Mouse (Mus musculus) ES-CJ7 (cell line): ENCODE data around the gene Stat5b.

Source experiments
- DNase-seq: peaks from one replicate; pipeline ENCODE4 v3.0.0; 2011; ENCODE audit warnings: low read depth, low spot score

Gene Stat5b

DNA sequence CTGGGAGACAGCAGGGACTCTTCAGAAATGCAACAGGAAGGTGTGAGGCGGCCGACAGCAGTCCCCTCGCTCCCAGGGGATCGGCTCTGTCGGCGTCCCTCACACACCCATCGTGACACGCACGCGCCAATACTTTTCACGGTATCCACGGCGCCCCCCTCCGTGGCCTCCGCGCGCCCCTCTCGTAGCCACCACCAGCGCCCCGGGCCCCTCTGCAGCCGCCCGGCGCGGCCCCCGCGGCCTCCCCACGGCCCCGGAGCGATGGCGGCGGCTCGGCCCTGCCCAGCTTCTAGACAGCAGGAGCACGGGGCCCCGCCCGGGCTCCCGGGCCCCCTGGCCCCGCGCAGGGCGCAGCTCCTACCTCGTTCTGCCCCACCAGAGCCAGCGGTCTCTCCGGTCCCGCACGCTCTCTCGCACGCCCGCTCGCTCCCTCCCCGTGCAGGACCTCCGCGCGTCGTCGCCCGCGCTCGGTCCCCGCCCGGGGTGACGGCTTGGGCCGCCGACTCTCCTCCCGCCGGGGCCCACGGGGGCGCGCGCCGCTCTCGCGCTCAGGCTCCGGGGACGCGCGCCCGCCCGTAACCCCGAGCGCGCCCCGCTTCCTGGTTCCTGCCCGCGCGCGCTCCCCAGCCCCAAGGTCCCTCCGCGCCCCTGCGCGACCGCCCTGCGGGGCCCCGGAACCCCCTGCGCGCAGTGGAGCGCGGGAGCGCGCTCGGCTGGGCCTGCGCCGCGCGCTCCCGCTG is at the start of gene Stat5b:
Gene Stat5b, minus strand, starts transcription at position 687 of the 740 bp plus-strand sequence.
- peak; percentile 26 for DNase-seq

DNA sequence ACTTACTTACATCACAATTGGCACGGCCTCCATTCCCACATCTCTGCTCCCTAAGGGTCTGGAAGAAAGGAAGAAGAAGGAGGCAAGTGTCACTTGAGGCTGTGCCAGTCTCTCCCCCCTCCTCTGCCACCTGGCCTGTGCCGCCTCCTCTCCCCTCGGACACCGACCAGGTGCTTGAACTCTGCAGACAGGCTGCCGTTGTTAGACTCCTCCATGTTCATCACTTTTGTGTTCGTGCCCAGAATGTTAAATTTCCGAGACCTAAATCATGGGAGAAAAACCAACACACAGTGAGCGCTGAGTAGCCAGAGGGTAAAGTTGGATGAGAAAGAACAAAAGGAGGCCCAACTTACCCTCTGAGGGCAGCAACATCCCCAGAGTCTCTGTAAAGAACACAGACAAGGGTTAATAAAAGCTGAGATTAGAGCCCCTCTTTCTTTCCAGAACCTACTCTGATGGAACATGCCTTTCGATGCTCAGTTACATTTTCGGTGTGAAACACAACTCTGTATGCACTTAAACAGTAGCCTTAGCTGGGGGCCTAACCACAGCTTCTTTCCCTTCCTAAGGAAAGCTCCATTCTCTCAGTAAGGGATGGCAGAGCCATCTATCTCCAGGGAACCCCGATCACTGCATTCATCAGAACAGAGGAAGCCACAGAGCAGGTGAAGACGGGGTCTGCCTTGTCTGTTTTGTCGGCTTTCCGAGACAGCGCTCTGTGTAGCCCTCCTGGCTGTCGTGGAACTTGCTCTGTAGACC is 48.1 kb upstream of the Stat5b start:
- DNase-seq: no peak

DNA sequence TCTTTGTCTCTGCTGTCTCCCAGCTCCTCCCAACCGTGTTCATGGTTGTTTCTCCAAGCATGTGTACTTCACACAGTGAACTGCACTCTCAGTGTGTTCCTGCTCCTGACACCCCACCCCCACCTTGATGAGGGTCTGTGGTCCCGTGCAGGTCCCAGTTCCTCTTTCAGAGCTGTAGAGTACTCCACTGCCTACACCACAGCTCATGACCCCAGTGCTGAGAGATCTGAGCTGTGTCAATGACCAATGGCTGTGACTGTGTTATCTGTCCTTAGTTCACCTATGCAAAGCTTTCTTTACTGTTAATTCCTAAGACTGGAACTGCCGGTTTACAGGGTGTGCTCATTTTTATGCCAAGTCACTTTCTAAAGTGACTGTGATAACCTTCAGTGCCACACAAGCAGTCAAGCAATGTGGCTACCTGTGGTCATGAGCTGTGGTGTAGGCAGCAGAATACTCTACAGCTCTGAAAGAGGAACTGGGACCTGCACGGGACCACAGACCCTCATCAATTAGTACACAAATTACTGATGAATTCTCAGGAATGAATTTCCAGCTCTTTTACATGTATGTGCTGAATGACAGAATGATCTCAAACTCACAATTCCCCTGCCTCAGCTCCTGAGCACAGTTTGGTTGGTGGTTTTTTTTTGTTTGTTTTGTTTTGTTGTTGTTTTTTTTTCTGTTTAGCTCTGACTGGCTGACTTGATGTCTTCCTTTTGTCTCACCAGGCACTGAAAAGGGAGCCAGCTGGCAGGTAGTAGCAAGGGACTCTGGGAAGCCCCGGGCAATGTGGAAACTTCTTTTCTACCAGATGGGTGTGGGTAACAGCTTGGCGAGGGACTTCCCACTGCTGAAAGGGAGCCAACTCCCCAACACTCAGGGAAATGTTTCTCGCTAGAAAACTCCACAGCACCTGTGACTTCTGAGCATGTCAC is 47.0 kb upstream of the Stat5b start:
- DNase-seq: no peak

DNA sequence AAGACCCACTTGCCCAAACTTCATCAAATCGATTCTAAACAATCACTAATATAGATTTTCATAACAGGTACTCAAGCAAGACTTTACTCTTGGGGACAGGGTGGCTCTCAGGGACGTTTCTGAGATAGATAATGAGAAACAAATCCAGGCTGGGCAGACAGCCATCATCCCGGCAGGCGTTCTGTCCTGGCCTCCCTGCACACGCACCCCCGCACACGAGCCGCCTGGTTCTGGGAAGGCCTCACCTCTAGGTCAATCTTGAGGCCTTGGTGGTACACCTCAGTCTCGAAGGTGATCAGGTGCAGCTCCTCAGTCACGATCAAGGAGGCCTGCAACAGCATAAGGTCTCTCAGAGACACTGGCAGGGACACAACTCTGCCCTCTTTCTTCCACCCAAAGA is 45.6 kb upstream of the Stat5b start:
- DNase-seq: no peak

- no peak for DNase-seq
Measured at GRCm38 (mm10) chr11:100894146-100894918, 43.8 kb upstream of the Stat5b start.

DNA sequence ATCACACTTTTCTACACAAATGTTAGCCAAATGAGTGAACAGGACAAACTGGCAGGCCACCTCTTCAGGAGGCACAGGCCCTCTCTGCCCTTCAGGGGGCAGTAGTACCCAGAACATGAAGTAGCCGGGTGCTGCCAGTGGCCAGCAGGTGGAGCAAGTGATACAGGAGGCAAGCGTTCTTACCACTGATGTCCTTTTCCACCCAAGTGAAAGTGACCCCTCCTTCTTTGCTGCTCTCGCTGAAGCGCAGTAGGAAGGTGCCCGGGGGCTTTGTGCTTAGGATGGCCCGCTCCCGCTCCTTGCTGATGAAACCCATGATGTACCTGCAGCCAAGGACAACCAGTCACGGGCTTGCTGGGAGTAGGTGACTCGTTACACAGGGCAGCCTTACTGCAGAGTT is 43.0 kb upstream of the Stat5b start:
- peak; percentile 88 for DNase-seq

DNA sequence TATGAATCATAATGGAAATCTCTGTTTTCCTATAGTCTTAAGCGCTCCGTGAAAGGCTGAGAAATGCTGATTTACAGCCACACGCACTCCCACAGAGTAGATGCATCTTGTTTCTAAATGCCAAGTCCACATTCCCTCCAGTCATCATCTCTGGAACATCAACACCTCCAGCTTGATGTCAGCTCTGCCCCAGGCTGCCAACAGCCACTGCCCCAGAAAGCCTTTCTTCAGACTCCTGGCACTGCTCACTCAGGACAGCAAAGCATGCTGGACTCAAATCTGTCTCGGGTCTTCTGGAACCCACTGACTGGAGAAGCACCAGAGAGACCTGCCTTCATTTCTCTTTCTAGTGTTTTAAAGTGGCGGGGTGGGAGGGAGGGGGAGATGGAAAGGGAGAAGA is 41.9 kb upstream of the Stat5b start:
- no peak for DNase-seq

DNA sequence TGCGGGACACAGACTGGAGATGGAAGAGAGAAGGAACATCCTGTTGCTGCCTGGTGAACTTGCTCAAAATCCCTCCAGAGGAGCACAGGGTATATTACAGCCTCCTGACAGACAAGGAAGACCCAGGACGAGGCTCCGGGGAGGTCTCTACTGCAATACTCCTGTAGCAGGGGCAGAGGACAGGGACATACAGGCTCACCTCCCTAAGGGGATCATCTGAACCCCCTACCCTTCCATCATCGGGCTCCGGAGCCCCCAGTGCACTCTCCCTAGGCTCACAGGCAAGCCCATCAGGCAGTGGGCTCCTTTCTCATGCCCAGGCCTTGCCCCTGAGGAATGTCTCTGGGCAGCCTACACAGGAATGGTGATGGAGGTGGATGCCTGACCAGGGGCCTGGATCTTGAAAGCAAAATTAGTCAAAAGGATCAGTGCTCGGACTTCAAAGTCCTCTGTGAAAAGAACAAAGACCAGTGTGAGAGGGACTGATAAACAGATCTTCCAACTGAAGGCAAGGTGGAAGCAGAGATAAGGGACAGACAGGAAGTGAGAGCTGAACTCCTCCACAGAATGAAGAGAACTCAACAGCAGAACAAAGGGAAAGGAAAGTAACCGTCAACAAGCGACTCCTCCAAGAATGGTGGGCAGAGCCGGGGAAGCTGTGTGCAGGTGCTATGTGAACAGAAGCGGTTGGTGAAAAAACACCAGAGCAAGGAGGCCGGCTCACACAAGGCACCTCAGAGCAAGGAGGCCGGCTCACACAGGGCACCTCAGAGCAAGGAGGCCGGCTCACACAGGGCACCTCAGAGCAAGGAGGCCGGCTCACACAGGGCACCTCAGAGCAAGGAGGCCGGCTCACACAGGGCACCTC is 41.0 kb upstream of the Stat5b start:
- DNase-seq: no peak

DNA sequence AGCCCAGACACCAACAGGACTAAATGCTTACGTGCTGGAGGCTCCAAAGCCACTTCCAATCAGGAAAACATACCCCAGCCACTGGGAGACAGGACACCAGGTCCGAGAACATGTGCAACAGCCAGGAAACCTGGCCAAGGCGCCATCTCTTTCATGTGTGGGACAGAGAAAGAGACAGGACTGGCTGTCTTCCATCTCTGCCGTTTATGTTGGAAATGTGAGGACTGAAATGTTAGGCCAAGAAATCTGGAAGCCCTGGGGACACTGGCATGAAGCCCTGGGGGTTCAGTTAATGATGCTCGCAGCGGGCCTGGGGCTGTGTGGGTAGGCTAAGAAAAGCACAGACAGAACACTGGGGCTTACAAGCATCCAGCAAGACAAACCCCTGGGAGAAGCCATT is 40.0 kb upstream of the Stat5b start:
- no peak for DNase-seq

DNA sequence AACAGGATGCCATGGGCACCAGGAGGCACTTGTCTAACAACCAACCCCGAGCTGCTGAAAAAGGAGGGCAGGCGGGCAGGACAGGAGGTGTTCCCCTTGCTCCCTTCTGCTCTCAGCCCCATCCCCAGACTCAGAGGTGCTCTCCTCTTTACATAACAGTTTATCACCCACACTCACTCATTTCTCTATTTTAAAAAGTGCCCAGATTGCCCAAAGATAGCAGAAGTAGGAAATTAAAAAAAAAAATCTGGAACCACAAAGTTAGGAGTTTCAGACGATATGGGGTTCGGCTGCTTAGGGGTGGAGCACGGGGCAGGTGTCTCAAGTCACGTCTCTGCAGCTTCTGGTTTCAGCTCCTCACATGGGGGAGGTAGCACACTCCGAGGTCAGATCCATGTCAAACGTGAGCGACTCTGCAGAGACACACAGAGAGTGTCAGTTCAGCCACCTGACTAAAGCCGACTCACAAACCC is 37.9 kb upstream of the Stat5b start:
- no peak for DNase-seq

GRCm38 (mm10) chr11:100887764-100888163 is 37.2 kb upstream of the Stat5b start:
- DNase-seq: no peak

DNA sequence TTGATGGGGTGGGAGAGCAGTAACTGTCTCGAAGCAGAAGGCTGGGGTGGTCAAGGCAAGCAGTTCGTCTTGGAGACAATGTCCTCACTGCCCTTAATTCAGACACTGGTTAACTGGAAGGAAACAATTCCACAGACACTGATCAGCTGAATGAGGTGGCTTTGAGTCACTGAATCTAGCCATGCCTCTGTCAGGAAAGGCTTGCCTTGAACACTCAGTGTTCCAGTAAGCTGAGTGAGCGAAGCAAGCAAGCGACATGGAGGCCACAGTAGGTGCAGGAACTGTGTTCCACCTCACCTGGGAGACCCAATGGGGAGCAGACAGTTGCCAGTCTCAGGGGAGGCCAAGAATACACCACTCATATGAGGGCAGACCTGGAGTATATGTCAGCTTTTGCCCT is 36.7 kb upstream of the Stat5b start:
- DNase-seq: no peak

DNA sequence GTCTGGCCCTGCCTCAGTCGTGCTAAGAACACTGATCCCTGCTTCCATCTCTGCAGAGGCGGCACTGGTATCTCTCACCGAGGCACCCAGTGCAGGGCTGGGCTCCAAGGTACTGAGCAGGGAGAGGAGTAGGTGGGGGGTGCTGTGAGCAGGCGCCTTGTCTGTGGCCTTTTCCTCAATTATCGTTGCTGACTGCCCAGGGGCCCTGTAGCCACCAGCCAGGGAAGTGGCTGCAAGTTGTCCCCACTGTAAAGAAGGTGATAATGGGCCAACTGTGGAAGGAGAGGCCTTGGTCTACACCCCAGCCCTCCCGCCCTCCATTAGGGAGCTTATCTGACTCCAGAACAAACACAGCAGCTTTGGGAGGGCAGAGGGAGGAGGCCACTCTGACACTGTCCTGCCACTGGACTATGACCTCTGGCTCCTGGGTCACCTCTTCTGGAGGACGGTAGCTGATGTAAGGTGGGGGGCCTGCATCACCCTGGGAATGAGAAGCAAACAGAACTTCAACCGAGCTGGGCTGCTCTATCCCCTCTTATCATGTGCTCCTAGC is 35.7 kb upstream of the Stat5b start:
- DNase-seq: no peak

DNA sequence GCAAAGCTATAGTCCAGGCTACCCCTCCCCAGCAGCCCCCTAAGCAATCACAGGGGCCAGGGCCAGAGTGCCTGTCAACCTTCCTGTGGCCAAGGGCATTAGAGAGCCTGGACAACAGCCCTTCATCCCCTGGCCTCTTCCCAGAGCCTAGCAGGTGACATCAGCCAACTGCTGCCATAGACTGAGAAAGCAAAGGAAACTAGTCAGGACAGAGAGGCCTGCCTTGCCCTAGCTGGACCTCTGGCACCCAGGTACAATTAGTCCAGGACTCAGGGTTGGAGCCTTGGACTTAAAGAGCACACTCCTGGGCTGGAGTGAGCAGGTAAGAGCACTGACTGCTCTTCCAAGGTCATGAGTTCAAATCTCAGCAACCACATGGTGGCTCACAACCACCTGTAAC is 34.9 kb upstream of the Stat5b start:
- DNase-seq: no peak

DNA sequence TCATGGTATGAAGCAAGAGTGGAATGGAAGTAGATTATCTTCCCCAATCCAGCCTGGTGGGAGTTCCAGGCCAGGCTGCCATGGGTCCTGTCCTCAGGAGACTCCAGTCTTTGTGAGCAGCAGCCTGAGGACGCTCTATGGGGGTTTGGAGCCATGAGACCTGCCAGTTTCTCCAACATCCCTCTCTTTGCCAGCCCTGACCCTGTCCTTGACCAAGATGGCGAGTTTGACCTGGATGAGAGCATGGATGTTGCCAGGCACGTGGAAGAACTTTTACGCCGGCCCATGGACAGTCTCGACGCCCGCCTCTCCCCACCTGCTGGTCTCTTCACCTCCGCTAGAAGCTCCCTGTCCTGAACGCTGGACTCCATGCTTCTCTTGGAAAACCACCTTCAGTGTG is 33.1 kb upstream of the Stat5b start:
- DNase-seq: no peak

GRCm38 (mm10) chr11:100879321-100880078 is 29.0 kb upstream of the Stat5b start:
- DNase-seq: no peak

GRCm38 (mm10) chr11:100875761-100876160 is 25.2 kb upstream of the Stat5b start:
- no peak for DNase-seq

DNA sequence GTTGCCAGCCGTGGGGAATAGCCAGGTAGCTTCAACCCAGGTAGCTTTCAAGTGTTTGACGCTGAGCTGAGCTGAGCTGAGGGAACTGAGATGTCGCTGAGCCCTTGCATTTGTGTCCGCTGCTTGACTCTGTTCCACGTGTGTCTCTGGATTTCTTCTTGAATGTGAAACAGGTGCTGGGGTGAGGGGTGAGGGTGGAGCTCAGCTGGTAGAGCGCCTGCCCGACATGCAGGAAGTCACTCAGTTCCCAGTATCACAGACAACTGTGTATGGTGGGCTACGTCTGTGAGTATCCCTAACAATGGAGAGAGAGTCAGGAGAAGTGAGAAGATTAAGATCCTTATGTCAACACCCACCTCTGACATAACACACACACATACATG is 20.4 kb upstream of the Stat5b start:
- no peak for DNase-seq

GRCm38 (mm10) chr11:100870256-100870967 is 19.9 kb upstream of the Stat5b start:
- no peak for DNase-seq
